Mouse (Mus musculus): ENCODE results near the gene Mdk.

DNA sequence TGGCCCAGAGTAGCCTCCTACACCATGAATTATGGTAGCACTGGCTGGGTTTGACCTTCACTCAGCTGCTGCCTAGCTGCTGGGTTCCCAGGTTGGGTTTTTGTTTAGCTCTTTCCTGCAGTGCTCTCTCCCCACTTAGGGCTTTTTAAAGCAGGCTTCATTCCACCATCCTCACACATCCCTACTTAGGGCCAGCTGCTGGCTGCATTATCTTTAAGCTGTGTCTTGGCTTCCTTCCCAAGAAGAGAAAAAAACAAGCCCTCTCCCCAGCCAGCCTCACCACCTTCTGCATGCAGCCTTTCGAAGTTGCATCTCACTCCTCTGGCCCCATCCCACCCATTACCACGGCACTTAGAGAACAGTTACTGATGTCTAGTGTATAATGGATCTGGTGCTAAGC, 46.5 kb upstream of the Mdk start:
- TF ChIP-seq POLR2A (IDR thresholded peaks at IDR 0.05; ENCODE audit: low read depth, low read length) = no peak
- no peak for TF ChIP-seq CTCF (IDR thresholded peaks at IDR 0.05; ENCODE audit: extremely low read depth, insufficient read length, insufficient replicate concordance, low read depth, low read length)

Data from small intestine, adult 2 months (tissue).